Mouse (Mus musculus) adrenal gland, adult (tissue): ENCODE measurements around the gene Dlec1.

Source experiments
- DNase-seq, 2 experiments: peaks; one replicate each; pipeline ENCODE4 v3.0.0; 2022 to 2023; ENCODE audit warnings: low spot score in 1 of 2; ENCODE audit not compliant: inconsistent age in 2 of 2

Gene Dlec1

DNA sequence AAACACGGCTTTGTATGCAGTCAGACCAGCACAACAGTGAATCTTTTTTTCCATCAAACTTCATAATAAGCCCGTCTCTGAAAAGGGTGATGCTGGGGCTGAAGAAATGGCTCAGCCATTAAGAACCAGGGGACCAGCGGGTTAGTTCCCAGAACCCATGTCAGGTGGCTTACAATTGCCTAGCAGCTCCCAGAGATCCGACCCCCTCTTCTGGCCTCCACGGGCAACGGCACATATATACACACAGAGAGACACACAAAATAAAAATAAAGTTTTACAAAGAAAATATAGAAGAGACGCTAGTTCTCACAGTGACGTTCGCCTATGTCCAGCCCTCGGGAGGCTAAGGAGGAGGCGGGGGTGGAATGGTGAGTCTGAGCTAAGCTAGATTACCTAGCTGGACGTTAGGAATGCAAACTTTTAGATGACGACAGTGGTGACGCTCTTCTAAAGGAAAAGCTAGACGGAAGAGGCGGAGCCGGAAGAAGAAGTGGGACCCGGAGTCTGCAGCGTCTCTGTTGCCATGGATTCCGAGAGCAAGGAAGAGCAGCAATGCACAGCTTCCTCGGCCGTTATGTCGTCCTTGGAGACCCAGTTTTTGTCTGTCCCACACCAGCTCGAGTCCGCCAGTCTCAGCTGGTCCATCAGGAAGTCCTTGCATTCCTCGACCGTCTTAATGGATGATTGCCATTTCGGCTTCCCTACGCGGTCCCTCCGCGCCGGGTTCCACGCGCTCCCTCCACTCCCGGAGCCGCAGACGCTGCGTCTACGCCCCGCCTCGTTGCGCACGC lies at the start of gene Dlec1:
Dlec1 (plus strand) TSS at position 487 of the 791 bp plus-strand sequence.
- peak; percentile 86 to 94 for DNase-seq

DNA sequence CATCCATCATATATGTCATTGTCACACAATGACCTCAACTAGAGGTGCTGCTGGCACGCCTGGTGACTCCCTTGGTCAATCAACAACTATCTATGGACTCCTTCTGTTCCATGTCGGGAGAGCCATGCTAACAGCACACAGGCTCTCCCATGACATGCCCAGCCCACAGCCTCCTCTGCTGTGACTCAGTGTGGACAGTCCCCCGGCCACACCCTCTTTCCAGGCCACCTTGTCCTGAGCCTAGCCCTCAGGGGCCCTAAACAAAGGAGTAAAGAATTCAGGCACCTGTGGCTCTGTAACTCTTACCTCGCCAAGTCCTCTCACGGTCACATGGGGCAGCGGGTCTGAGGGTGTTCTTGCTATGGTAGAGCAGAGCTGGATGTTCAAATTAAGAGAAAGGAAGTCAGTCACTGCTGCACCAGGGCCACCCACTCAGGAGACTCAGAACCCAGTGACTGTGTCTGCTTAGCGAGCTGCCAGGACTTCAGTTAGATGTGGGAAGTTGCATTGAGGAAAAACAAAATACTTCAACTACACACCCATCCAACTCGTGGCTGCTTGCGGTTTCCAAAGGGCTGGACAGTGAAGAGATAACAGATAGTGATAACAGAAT lies 48.2 kb upstream of the Dlec1 start:
- DNase-seq = no peak

DNA sequence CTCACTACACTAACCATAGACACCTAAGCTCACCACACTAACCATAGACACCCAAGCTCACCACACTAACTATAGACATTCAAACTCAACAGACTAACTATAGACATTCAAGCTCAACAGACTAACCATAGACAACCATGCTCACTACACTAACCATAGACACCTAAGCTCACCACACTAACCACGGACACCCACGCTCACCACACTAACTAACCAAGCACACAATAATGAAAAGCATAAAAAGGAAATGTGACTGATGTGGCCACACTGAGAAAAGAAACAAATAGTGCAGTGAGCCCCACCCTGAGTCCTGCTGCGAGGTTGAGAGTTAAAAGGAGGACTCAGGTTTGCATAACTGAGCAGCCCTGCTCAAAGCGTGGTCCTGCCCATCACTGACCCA lies 46.9 kb upstream of the Dlec1 start:
- DNase-seq = no peak

GRCm38 (mm10) chr9:119058245-119058644 lies 44.0 kb upstream of the Dlec1 start:
- no peak for DNase-seq

- DNase-seq = no peak
Measured at GRCm38 (mm10) chr9:119060701-119061100, 41.6 kb upstream of the Dlec1 start.

- DNase-seq = no peak
Measured at GRCm38 (mm10) chr9:119063036-119063644, 39.1 kb upstream of the Dlec1 start.

- DNase-seq = no peak
Measured at GRCm38 (mm10) chr9:119064296-119064695, 38.0 kb upstream of the Dlec1 start.

DNA sequence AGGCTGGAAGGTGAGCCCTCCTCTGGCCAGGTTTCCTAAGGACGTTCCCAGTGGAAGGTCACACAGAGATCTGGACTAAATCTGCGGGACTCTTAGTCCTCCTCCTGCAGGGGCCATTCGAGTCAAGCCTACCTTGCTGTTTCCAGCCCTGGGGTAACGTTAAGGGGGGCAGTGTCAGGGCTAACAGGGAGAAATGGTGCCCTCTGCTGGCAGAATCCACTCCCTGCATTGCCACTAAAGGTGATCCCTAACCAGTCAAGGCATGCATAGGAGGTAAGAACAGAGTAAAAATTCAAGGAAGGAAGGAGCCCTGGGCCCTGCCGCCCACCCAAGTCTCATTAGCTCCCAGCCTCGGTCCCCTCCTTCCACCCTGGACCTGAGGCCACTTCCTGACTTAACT lies 34.7 kb upstream of the Dlec1 start:
- DNase-seq = peak; percentile 74 to 92

- no peak for DNase-seq
Measured at GRCm38 (mm10) chr9:119068266-119068665, 34.0 kb upstream of the Dlec1 start.

GRCm38 (mm10) chr9:119070173-119070825 lies 32.0 kb upstream of the Dlec1 start:
- no peak for DNase-seq

DNA sequence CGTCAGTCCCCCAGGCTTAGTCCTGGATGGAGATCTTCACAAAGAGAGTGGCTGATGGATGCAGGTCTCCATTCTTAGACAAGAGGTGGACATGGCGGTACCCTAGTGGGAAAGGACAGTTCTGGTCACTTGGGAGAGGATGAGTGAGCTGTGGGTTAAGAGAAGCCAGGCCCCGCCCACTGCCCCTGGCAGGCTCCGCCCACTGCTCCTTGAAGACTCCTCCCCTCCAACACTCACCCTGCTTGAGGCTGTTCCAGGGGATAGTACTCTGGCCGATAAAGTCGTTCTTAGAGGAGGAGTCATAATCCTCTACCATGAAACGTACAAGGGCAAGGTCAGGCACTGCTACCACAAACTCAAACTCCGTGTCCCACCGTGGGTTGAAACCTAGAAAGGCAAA lies 30.5 kb upstream of the Dlec1 start:
- DNase-seq = peak in 1 of 2 experiments; percentile 59

- DNase-seq = peak; percentile 60 to 66
Measured at GRCm38 (mm10) chr9:119073184-119073895, 28.9 kb upstream of the Dlec1 start.

- DNase-seq = no peak
Measured at GRCm38 (mm10) chr9:119075685-119076084, 26.6 kb upstream of the Dlec1 start.

DNA sequence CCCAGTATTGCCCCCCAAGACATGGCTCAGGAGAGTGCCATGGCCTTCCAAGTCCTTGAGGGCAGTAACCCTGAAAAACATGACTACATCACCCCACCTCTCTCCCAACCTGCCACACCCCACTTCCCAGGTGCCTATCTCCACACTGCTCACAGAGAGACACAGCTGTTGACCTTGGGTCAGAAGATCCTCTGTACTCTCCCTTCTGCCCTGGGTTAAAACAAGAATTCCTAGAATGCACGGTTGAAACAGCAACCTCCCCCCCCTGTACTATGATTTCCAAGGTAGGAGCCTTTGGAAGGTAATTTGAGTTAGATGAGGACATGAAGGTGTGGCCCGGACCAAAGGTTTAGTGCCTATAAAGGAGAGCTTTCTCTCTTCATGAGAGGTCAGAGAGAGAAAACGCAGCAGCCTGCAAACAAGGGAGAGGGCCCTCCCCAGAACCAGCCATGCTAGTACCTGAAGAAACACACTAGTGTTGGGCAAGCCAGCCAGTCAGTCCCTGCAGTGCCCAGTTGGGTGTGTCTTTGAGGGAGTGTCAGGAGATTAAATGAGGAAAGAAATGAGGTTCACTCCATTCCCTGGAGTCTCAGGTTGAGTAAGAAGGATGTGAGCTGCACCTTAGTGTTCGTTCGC lies 22.1 kb upstream of the Dlec1 start:
- DNase-seq = no peak

DNA sequence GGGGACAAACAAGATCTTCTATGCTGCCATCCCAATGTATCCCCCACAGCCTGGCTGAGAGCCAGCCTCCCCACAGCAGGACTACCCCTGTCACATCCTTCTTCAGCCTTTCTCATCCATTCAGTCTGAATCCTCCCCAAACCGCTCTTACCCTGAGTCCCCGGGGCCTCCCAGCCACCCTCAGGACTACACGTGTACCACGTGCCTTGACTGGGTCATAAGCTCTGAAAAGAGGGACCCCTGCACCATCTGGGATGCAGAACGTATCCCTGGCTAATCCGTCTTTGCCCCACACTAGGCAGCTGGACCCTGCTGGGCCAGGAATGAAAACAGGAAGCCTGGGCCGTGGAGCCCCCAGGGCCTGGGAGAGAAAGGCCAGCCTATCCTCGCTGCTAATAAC lies 20.2 kb upstream of the Dlec1 start:
- no peak for DNase-seq

GRCm38 (mm10) chr9:119082656-119083430 lies 19.4 kb upstream of the Dlec1 start:
- DNase-seq = no peak

GRCm38 (mm10) chr9:119083966-119084365 lies 18.3 kb upstream of the Dlec1 start:
- no peak for DNase-seq

GRCm38 (mm10) chr9:119086451-119086850 lies 15.8 kb upstream of the Dlec1 start:
- no peak for DNase-seq

GRCm38 (mm10) chr9:119087309-119087708 lies 15.0 kb upstream of the Dlec1 start:
- no peak for DNase-seq
